Mouse (Mus musculus): ENCODE measurements around the gene Helz2. TPM values are rescaled to one million over a fixed set of nuclear protein-coding genes. Genes with fewer than 3 reads are reported as not detected.
"Not testable (repeated sequence)": the region's sequence is repeated elsewhere in the genome, so short reads cannot be mapped to it uniquely, and the experiment has no call there.

The Helz2 gene
- total RNA-seq, 2 experiments from 2014 or later: 2.7 to 3.2 TPM

GRCm38 (mm10) chr2:181201606-181202005 lies 40.2 kb downstream of the Helz2 start:
- no peak for DNase-seq (ENCODE audit: low spot score in 2 of 2)

- DNase-seq (ENCODE audit: low spot score in 2 of 2): no peak
These were observed 45.1 kb downstream of the Helz2 start for GRCm38 (mm10) chr2:181196628-181197300.

- DNase-seq (ENCODE audit: low spot score in 2 of 2): no peak
These were observed 48.8 kb downstream of the Helz2 start for GRCm38 (mm10) chr2:181193044-181193443.

GRCm38 (mm10) chr2:181191936-181192335 lies 49.9 kb downstream of the Helz2 start:
- no peak for DNase-seq (ENCODE audit: low spot score in 2 of 2)

GRCm38 (mm10) chr2:181191385-181191784 lies 50.4 kb downstream of the Helz2 start:
- not testable (repeated sequence) for DNase-seq (ENCODE audit: low spot score in 2 of 2)

- DNase-seq (ENCODE audit: low spot score in 2 of 2): no peak
These were observed 52.5 kb downstream of the Helz2 start for GRCm38 (mm10) chr2:181189321-181189720.

- no peak for DNase-seq (ENCODE audit: low spot score in 2 of 2)
These were observed 53.1 kb downstream of the Helz2 start for GRCm38 (mm10) chr2:181188681-181189080.

GRCm38 (mm10) chr2:181187121-181188000 lies 54.5 kb downstream of the Helz2 start, which contains the start of gene Ppdpf:
Gene Ppdpf (plus strand): TSS chr2:181187247.
- peak; percentile 86 to 92 for DNase-seq (ENCODE audit: low spot score in 2 of 2)

GRCm38 (mm10) chr2:181186635-181187034 lies 55.2 kb downstream of the Helz2 start:
- peak; percentile 88 to 90 for DNase-seq (ENCODE audit: low spot score in 2 of 2)

GRCm38 (mm10) chr2:181180898-181181297 lies 60.9 kb downstream of the Helz2 start:
- peak in 1 of 2 experiments; percentile 30 for DNase-seq (ENCODE audit: low spot score in 2 of 2)

- no peak for DNase-seq (ENCODE audit: low spot score in 2 of 2)
These were observed 63.4 kb downstream of the Helz2 start for GRCm38 (mm10) chr2:181178471-181178870.

- no peak for DNase-seq (ENCODE audit: low spot score in 2 of 2)
These were observed 63.8 kb downstream of the Helz2 start for GRCm38 (mm10) chr2:181178015-181178414.

Other genes with a start within 250 kb of the Helz2 start
- 10 to 100 TPM; 36.5 to 41.2 TPM for gene Chrna4, start 198.5 kb downstream of the Helz2 start, total RNA-seq (2021)
- 100 to 1,000 TPM; 264 to 274 TPM for gene Kcnq2, start 106.7 kb downstream of the Helz2 start, total RNA-seq (2021)
- 1,000 to 10,000 TPM; 1,361 to 1,429 TPM for gene Eef1a2, start 85.0 kb downstream of the Helz2 start, total RNA-seq (2021)
- 10 to 100 TPM; 74.7 to 76.8 TPM for gene Ppdpf, start 54.8 kb downstream of the Helz2 start, total RNA-seq (2021)
- not detected for gene Ptk6, start 39.2 kb downstream of the Helz2 start, total RNA-seq (2021)
- gene Srms, start 28.8 kb downstream of the Helz2 start, total RNA-seq (2021): under 1 TPM; 0.33 to 0.46 TPM
- gene Fndc11, start 22.0 kb downstream of the Helz2 start, total RNA-seq (2021): not detected
- gene Gmeb2, start 46.0 kb upstream of the Helz2 start, total RNA-seq (2021): 10 to 100 TPM; 23.9 to 25.8 TPM
- gene Stmn3, start 72.5 kb upstream of the Helz2 start, total RNA-seq (2021): 100 to 1,000 TPM; 647 to 666 TPM
- gene Rtel1, start 77.7 kb upstream of the Helz2 start, total RNA-seq (2021): 10 to 100 TPM; 24.9 to 34.5 TPM
- gene Zgpat, start 122.9 kb upstream of the Helz2 start, total RNA-seq (2021): 10 to 100 TPM; 66.0 to 67.6 TPM
- gene Arfrp1, start 123.4 kb upstream of the Helz2 start, total RNA-seq (2021): 10 to 100 TPM; 43.9 to 48.5 TPM
- 10 to 100 TPM; 34.4 to 35.6 TPM for gene Lime1, start 138.1 kb upstream of the Helz2 start, total RNA-seq (2021)
- 10 to 100 TPM; 13.8 to 15.3 TPM for gene Zbtb46, start 217.4 kb upstream of the Helz2 start, total RNA-seq (2021)